Mouse (Mus musculus) embryonic facial prominence, embryonic 12.5 days (tissue): Measurements from ENCODE around the gene Rdh16f1. TPM values are rescaled to one million over a fixed set of nuclear protein-coding genes. Genes with fewer than 3 reads are reported as not detected.

Source experiments
- polyA plus RNA-seq: library from polyadenylated mRNA; unstranded; fragments of >200 nt; fragmentation: Nextera tagmentation; extraction: Ambion mirVana; gene quantifications from 2 replicates; pipeline ENCODE4 v1.2.1, GENCODE M21; 2016

The Rdh16f1 gene
- polyA plus RNA-seq, 1 experiment from 2014 or later = not detected

Other genes with a start within 250 kb of the Rdh16f1 start
- gene Ndufa4l2, start 244.8 kb upstream of the Rdh16f1 start, polyA plus RNA-seq = 2.9 and 3.4 TPM in 2 replicates
- gene Shmt2, start 237.3 kb upstream of the Rdh16f1 start, polyA plus RNA-seq = 82.4 and 88.2 TPM in 2 replicates
- 6.5 and 8.0 TPM in 2 replicates for gene Nxph4, start 225.2 kb upstream of the Rdh16f1 start, polyA plus RNA-seq
- 115 TPM in 2 replicates for gene Lrp1, start 138.6 kb upstream of the Rdh16f1 start, polyA plus RNA-seq
- 13.0 and 13.3 TPM in 2 replicates for gene Stat6, start 116.8 kb upstream of the Rdh16f1 start, polyA plus RNA-seq
- 9.0 and 11.9 TPM in 2 replicates for gene Nemp1, start 92.9 kb upstream of the Rdh16f1 start, polyA plus RNA-seq
- 18.8 and 19.5 TPM in 2 replicates for gene Nab2, start 91.2 kb upstream of the Rdh16f1 start, polyA plus RNA-seq
- 0.20 and 0.58 TPM in 2 replicates for gene Myo1a, start 54.6 kb upstream of the Rdh16f1 start, polyA plus RNA-seq
- 1.2 and 2.1 TPM in 2 replicates for gene Tac2, start 35.3 kb upstream of the Rdh16f1 start, polyA plus RNA-seq
- gene Zbtb39, start 20.2 kb upstream of the Rdh16f1 start, polyA plus RNA-seq = 4.8 and 5.2 TPM in 2 replicates
- 0.48 and 0.70 TPM in 2 replicates for gene Gpr182, start 8.1 kb upstream of the Rdh16f1 start, polyA plus RNA-seq
- gene Rdh1, start 66 bp upstream of the Rdh16f1 start, polyA plus RNA-seq = not detected in 2 replicates
- gene Rdh9, start 16.6 kb downstream of the Rdh16f1 start, polyA plus RNA-seq = 0.09 TPM in 1 of 2 replicates, not detected in the other
- not detected in 2 replicates for gene Rdh16, start 41.4 kb downstream of the Rdh16f1 start, polyA plus RNA-seq
- not detected in 2 replicates for gene Rdh19, start 90.1 kb downstream of the Rdh16f1 start, polyA plus RNA-seq
- not detected in 2 replicates for gene Rdh16f2, start 106.7 kb downstream of the Rdh16f1 start, polyA plus RNA-seq
- gene Rdh7, start 129.0 kb downstream of the Rdh16f1 start, polyA plus RNA-seq = not detected in 2 replicates
- gene Sdr9c7, start 138.7 kb downstream of the Rdh16f1 start, polyA plus RNA-seq = not detected in 2 replicates
- not detected in 2 replicates for gene Hsd17b6, start 247.8 kb downstream of the Rdh16f1 start, polyA plus RNA-seq